Mouse (Mus musculus) adrenal gland, postnatal 25 days (tissue): ENCODE measurements around the gene Tbcc. TPM values are rescaled to one million over a fixed set of nuclear protein-coding genes. Genes with fewer than 3 reads are reported as not detected.
A peak's percentile ranks its signal among the peaks of the same experiment; 100 is the strongest.

Source experiments
- DNase-seq: peaks from one replicate; pipeline ENCODE4 v3.0.0; 2021; ENCODE audit warnings: mixed read lengths
- total RNA-seq: library from RNA; stranded (reverse); gene quantifications from 2 replicates; pipeline ENCODE4 v1.2.3, GENCODE M21; 2021

Tbcc gene
- total RNA-seq, 1 experiment from 2014 or later, result 24.3 TPM

- DNase-seq, result peak; percentile 74
Measured at GRCm38 (mm10) chr17:46903876-46904490, 13.5 kb downstream of the Tbcc start.

- no peak for DNase-seq
Measured at GRCm38 (mm10) chr17:46910186-46910585, 19.7 kb downstream of the Tbcc start, which contains the start of gene Prph2. Gene Prph2, plus strand, starts transcription at chr17:46910459.

GRCm38 (mm10) chr17:46912331-46912730 lies 21.8 kb downstream of the Tbcc start:
- peak; percentile 20 for DNase-seq

- DNase-seq, result no peak
Measured at GRCm38 (mm10) chr17:46915129-46915528, 24.6 kb downstream of the Tbcc start.

- no peak for DNase-seq
Measured at GRCm38 (mm10) chr17:46918951-46919350, 28.5 kb downstream of the Tbcc start.

GRCm38 (mm10) chr17:46920855-46921254 lies 30.4 kb downstream of the Tbcc start:
- no peak for DNase-seq

GRCm38 (mm10) chr17:46926192-46926591 lies 35.7 kb downstream of the Tbcc start:
- DNase-seq, result no peak

- DNase-seq, result no peak
Measured at GRCm38 (mm10) chr17:46926941-46927340, 36.5 kb downstream of the Tbcc start.

GRCm38 (mm10) chr17:46927781-46928180 lies 37.3 kb downstream of the Tbcc start:
- DNase-seq, result no peak

GRCm38 (mm10) chr17:46929277-46929676 lies 38.8 kb downstream of the Tbcc start:
- DNase-seq, result no peak

GRCm38 (mm10) chr17:46929897-46930296 lies 39.4 kb downstream of the Tbcc start:
- no peak for DNase-seq

- DNase-seq, result peak; percentile 35
Measured at GRCm38 (mm10) chr17:46932961-46933360, 42.5 kb downstream of the Tbcc start.

- peak; percentile 64 for DNase-seq
Measured at GRCm38 (mm10) chr17:46933557-46934348, 43.3 kb downstream of the Tbcc start.

GRCm38 (mm10) chr17:46940461-46940860 lies 50.0 kb downstream of the Tbcc start:
- no peak for DNase-seq

Other genes starting within 250 kb of the Tbcc start
- 38.4 and 49.7 TPM in 2 replicates for gene Klc4, start 244.7 kb upstream of the Tbcc start, total RNA-seq
- gene Mrpl2, start 244.5 kb upstream of the Tbcc start, total RNA-seq, result 96.4 and 119 TPM in 2 replicates
- 41.3 and 51.4 TPM in 2 replicates for gene Cul7, start 240.3 kb upstream of the Tbcc start, total RNA-seq
- gene Rrp36, start 216.3 kb upstream of the Tbcc start, total RNA-seq, result 26.8 and 33.4 TPM in 2 replicates
- 89.2 and 90.4 TPM in 2 replicates for gene Mea1, start 211.9 kb upstream of the Tbcc start, total RNA-seq
- 73.3 and 86.4 TPM in 2 replicates for gene Klhdc3, start 209.8 kb upstream of the Tbcc start, total RNA-seq
- gene Ppp2r5d, start 185.6 kb upstream of the Tbcc start, total RNA-seq, result 44.9 and 47.2 TPM in 2 replicates
- gene Pex6, start 179.2 kb upstream of the Tbcc start, total RNA-seq, result 60.6 and 68.6 TPM in 2 replicates
- 0.61 and 12.4 TPM in 2 replicates for gene Gnmt, start 161.5 kb upstream of the Tbcc start, total RNA-seq
- 50.0 and 64.6 TPM in 2 replicates for gene Cnpy3, start 138.5 kb upstream of the Tbcc start, total RNA-seq
- gene Ptcra, start 127.0 kb upstream of the Tbcc start, total RNA-seq, result not detected in 2 replicates
- 73.6 and 82.1 TPM in 2 replicates for gene 2310039H08Rik, start 118.0 kb upstream of the Tbcc start, total RNA-seq
- 69.4 and 73.0 TPM in 2 replicates for gene Rpl7l1, start 108.0 kb upstream of the Tbcc start, total RNA-seq
- gene Bicral, start 32.2 kb upstream of the Tbcc start, total RNA-seq, result 24.6 and 26.0 TPM in 2 replicates
- not detected in 2 replicates for gene Prph2, start 19.8 kb downstream of the Tbcc start, total RNA-seq
- gene Ubr2, start 119.9 kb downstream of the Tbcc start, total RNA-seq, result 92.6 and 99.3 TPM in 2 replicates